Mouse (Mus musculus): ENCODE data around the gene Smyd3.
A peak's percentile ranks its signal among the peaks of the same experiment; 100 is the strongest.

The Smyd3 gene

DNA sequence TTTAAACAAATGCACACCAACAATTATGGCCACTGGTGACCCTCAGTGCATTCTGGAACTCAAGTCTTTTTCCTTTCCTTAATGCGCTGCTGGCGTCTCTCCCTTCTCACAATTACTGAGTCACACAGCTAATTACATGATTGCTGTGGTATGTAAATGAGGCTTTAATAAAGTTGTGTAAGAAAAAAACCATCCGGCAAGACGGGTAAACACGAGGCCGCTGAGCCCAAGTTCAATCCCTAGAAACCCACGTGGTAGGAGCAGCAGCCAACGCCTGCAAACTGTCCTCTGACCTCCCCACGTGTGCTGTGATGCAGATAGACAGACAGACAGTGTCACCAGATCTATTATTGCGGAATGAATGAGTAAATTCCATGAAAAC, 58.9 kb downstream of the Smyd3 start:
- DNase-seq (ENCODE audit: low read depth, low spot score): no peak

DNA sequence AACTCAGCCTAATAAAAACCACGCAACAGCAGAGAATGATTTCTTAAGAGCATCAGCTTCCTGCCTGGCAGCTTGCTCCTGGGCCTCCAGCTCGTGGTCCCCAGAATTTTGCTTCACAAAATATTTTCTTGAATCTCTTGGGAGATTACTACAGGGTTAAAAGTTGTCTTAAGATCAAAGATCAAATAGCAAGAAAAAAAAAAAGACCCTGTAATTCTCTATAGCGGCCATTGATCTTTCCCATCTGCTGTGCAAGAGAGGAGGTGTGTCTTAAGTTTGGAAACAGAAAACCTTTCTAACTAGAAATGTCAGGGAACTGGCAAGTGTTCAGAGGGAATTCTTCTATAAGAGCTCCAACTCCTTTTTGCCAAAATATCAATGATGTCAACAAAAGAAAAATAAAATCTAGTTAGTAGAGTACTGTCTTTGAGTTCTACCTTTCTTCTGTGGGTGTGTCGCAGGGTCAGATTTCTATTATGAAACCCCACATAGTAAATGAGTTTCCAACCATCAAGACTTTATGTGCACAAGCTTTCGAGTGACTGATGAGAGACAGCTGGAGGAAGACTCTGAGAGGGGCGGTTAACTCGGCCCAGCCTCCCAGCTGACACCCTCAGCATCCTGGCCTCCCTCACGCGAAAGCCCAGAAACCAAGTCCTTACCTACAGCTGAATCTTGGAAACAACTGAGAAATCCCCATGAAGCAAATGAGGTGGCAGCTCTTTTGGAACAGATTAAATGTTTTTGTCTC, 59.4 kb downstream of the Smyd3 start:
- no peak for DNase-seq (ENCODE audit: low read depth, low spot score)

DNA sequence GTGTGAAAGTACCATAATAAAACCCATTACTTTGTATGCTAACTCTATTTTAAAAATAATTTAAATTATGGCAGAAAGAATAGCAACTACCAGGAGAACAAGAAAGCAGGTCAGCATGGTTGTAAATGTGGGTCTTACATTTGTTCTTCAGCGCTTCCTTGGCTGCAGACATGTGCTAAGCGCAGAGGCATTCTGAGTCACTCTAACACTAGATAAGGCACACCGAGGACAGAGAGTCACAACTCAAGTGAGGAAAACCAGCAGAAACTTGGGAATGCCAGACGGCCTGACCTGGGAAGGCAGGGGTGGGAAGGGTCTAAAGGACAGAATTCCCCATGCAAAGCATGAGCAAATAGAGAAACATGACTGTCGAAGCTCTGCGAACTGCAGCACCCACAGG, 63.2 kb downstream of the Smyd3 start:
- DNase-seq (ENCODE audit: low read depth, low spot score): no peak

DNA sequence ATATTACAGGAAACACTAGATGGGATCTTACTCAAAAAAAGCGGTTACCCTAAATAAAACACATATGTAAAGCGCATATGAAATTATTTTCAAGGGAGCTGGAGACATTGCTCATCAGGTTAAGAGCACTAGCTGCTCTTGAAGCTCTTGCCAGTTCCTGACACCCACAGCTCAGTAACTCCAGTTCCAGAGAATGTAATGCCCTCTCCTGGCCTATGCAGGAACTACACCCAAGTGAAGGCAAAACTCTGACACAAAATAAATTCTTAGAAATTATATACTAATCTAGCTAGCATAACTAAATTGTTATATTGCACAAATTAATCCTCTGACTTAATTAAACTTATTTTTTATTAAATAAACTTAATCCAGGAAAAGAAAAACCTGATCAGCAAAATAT, 66.6 kb downstream of the Smyd3 start:
- DNase-seq (ENCODE audit: low read depth, low spot score): no peak

DNA sequence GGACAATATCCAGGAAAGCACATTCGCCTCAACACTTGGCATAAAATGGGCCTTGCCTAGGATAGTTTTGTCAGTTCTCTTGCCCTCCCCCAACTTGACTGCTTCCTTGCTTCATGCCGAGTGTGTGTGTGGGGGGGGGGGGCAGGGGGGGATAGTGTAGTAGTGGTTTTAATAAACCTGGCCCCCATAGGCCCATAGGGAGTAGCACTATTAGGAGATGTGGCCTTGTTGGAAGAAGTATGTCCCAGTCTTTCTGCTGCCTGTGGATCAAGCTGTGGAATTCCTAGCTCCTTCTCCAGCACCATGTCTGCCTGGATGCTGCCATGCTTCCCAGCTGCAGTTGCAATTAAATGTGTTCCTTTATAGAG, 71.0 kb downstream of the Smyd3 start:
- no peak for DNase-seq (ENCODE audit: low read depth, low spot score)

DNA sequence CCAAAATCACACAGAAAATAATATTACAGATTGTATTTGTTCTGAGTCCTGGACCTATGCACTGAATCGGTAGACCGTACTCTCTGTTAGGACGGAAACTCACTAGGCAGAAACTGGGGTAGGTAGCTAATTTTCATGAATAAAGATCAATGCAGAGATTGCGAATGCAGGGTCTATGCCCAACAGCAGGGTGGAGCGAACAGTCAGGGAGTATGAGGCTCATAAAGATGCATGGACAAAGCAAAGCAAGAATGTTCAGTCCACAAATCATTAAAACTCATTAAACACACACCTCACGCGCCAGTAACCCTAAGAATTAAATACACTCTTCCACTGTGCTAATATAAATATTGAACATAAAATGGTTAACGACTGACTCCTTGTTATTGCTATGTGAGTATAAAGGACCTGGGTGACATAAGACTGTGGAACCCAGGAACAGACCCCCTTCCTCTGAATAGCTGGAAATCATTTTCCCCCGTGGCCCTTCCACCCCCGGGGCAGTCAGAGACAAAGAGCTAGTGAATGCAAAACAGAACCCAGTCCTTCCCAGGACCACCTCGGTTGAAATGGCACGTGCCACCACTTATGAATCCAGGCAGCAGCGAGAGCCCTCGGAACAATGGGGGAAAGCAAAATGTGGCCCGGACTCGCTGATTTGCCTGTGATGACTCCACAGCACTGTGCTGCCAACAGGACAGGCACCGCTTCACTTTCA, 71.6 kb downstream of the Smyd3 start:
- DNase-seq (ENCODE audit: low read depth, low spot score): peak; percentile 43

DNA sequence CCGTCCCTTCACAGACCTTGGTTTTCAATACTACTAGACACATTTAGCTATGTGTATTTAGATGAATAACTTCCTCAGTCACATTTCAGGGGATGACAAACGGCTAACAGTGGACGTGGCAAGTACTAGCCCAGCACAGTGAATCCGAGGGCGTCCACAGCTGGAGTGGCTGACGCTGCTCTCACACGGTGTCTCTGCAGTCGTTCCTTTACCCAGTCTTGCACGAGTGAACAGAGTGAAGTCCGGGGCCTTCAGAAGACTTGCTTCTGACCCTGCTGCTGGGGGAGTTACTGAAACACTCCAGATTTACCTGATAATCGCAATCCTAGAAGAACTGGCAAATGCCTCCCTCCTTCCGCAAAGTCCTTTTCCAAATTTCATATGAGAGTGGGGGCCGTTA, 74.0 kb downstream of the Smyd3 start:
- no peak for DNase-seq (ENCODE audit: low read depth, low spot score)

DNA sequence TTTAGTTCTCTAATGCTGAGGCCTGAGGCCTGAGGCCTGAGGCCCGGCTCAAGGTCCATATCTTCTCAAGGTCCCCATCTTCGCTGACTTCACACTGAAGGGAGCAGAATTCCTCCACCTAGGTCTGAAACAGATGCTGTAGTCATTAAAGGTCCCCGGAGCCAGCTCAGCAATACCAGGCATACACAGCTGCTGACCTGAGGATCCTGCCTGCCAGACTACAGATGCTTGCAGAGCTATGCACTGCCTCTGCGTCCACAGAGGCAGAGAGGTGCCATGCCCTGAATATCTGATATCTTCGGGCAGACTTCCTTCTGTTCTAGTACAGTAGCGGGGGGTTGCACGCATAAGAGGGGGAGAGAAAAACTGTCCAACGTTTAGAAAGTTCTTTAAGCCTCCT, 74.4 kb downstream of the Smyd3 start:
- no peak for DNase-seq (ENCODE audit: low read depth, low spot score)

DNA sequence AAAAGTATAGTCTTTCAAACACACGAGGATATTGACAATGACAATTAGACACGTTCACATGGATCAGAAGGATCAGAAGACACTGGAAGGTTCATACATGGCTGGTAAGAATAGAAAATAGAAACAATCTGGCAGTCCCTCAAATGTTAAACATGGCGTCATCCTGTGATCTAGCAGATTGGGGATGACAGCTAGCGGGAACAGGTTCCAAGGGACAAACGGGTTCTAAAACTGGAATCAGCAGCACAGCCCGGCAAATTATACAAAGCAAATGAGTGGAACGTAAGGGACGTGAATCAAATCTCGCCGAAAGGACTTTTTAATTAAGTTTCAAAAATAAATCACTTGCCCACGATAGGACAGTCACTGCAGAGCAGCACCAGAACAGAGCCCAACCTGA, 81.2 kb downstream of the Smyd3 start:
- no peak for DNase-seq (ENCODE audit: low read depth, low spot score)

DNA sequence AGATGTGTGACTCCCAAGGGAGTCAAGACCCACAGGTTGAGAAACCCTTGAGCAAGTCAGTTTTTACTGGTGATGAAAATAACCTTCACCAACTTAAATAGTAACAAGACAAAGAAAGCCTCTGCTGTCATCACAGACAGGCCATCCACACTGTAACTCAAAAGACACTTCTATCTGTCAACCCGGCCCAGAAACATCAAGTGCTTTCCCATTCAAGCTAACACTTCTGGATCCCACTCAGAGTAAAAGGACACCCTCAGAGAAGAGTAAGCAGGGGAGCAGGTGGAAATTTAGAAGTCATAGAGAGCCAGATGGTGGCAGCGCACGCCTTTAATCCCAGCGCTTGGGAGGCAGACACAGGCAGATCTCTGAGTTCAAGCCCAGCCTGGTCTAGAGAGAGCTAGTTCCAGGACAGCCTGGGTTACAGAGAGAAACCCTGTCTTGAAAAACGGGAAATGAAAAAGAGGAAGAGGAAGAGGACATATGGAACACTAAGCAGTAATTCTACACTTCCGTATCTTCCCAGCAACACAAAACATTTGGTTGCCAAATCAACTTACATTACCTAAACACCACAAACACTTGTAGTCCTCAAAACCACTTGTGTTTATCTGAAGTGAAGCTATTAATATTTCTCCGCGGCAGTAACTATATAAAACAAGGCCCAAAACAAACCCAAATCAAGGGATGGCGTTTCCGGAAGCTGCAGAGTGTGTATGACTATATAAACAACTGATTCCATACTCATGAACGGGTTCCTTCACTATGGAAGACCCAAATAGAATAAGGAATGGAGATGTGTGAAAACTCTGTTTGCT, 83.2 kb downstream of the Smyd3 start:
- no peak for DNase-seq (ENCODE audit: low read depth, low spot score)

DNA sequence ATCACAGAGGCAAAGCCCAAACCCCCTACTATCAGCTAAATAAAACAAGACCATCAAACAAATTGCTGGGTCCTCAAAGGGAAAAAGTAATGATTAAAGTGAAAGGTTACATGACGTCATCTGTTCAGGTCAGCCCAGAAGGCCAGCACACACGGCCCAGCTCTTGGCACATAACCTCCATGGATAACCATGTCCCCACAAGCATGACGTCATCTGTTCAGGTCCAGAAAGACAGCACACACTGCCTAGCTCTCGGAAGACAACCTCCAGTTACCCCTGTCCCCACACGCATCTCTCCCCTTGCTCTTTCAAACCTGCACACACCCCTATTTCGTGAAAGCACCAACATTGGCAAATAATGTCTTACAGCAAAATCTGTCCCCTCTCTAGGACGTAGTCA, 84.0 kb downstream of the Smyd3 start:
- no peak for DNase-seq (ENCODE audit: low read depth, low spot score)

DNA sequence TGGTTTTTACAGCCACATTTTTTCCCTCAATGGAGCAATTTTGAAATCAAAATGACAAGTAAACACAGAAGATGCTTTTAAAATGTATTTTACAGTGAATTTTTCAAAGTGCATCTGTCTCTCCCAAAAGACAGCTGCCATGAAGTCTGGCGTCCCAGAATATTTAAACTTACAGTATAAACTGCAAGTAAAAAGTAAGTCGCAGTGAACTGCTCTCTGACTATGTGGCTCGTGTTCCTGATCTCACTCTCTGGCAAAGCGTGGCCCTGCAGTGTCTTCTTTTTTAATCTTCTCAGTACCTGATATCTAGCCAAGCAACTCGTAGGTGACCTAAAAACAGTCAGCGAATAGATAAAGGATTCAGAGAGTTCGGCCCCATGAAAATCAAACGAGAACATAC, 84.5 kb downstream of the Smyd3 start:
- no peak for DNase-seq (ENCODE audit: low read depth, low spot score)

DNA sequence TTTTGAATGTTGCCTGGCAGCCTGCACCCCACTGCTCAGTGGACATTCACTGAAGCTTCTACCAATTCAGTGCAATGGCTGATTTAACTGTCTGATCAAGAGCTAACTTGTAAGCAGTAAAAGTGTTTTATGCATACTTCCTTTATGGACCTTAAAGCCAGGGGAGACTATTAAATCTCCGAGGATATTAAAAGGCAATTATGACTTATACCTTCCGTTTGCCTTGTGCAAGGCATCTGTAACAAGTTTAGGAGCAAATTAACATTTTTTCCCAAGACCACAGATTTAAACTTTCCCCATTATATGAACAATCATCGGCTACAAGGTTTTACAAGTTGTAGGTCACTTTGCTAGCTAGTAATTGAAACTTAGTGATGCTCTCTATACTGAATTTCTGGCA, 87.8 kb downstream of the Smyd3 start:
- no peak for DNase-seq (ENCODE audit: low read depth, low spot score)

DNA sequence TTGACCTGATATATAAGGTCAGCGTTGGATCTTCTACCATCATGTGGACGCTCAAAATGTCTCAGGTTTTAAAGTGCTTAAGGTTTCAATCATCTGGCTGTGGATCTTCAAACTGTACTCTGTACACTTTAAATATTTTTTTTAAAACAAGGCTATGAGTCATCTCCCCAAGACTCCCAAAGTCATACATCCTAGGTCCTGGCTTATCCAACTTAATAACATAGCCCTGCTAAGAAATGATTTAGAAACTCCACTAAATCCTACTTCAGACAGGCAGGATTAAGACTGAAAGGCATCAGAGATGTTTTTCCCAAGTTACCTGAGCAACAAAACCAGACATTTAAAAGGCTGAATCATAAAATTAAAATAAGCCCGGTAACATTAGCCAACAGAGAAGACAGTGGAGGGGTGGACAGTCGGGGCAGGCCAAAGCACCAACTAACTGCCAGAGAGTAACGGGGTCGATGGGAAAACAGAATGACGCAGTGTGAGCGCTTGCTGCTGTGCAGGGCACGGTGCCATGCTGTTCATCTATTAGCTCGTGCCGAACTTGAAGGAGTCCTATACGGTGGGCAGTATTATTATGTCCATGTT, 92.9 kb downstream of the Smyd3 start:
- DNase-seq (ENCODE audit: low read depth, low spot score): no peak

DNA sequence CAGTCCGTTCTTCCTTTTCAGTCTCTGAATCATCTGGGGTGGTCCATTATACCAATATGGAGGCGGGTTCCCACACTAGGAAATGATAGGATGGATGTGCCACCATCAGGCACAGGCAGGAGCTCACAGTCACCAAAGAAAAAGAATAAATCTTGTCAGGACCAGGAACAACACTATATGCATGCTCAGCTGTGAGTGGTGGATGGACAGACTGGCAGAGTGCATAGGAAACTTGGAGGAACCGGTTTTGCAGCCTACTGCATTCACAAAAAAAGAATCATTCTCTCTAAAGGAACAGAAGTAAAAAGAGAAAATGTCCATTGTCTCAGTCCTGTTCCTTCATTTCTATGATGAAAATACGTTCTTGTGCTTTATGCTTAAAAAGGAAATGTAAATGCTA, 98.8 kb downstream of the Smyd3 start:
- no peak for DNase-seq (ENCODE audit: low read depth, low spot score)

DNA sequence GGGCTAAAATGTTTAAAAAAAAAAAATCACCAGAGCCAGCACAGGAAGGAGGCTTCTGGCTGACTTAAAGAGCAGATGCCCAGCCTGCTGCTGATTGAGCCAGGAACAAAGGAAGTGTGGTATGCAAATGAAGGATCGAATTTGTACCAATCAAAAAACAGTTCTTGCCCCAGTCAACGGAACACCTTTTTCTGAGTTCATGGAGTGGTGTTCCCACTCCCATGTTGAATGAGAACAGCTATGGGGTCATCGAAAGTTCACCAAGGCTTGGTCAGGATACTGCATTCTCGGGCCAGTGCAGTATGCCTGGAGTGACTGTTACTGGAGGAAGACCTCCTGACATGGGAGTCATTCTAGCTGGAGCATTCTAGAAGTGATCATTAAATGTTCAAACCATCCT, 109.8 kb downstream of the Smyd3 start:
- no peak for DNase-seq (ENCODE audit: low read depth, low spot score)

DNA sequence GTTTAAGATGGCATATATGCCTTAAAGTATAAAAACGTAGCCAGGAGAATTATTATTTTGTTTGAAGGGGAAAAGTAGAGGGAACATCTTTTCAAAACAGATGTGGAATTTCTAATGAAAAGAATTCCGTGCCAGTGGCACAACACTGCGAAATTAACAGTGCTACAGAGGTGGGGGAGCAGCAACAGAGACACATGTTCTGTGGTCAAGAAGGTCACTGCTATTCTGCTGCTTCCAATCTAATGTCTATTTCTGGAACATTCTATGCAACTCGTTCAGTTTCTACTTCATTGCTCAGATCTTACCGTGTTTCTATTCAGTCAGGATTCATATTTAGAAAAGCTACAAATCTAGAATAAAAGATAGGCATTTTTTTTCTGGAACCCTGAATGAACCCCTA, 117.0 kb downstream of the Smyd3 start:
- no peak for DNase-seq (ENCODE audit: low read depth, low spot score)

DNA sequence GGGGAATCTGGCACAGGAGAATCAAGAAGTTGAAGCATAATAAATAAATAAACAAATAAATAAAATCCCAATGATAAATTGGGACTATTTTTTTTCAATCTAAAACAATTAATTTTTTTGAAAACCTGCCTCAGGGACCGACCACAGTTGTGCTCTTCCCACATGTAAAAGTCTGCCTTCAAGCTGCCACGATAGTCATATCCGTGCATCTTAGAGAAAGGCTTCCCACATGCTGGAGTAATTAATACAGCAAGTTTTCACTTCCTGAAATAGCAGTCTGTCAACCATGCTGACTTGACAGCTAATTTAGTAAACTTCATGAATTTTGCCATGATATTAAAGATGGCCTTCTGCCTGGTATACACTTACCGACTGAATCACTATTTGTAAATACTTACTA, 119.2 kb downstream of the Smyd3 start:
- DNase-seq (ENCODE audit: low read depth, low spot score): no peak

DNA sequence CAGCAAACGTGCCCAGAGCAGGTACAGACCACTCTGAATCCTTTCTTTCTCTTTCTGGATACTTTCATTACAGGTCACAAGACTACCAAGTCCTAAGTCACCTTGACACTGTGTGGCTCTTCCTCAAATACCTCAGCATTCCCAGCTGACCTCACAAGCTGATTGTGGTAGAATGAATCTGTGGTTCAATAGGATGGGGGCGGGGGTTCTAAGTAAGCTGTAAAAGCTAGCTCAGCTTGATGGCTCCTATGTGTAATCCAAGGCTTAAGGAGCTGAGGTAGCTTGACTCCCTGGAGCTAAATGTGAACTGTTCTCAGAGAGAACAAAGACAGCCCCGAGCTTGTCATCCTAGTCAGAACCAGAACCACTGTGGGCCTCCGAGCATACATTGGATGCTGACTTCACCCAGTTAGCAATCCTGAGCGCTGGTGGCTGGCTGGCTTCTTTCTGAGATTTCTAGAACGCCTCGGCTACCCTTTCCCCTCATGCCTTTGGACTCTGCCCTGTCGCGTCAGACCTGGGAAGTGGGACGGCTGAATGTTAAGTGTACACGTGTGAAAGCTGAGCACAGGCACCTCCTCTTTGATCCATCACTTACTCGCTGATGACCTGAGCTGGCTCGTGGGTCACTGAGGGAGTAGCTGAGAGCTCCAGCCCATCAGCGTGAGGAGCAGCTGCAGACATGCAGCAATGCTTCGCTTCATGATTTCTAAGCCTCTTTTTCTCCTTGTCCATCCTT, 131.4 kb downstream of the Smyd3 start:
- DNase-seq (ENCODE audit: low read depth, low spot score): no peak

DNA sequence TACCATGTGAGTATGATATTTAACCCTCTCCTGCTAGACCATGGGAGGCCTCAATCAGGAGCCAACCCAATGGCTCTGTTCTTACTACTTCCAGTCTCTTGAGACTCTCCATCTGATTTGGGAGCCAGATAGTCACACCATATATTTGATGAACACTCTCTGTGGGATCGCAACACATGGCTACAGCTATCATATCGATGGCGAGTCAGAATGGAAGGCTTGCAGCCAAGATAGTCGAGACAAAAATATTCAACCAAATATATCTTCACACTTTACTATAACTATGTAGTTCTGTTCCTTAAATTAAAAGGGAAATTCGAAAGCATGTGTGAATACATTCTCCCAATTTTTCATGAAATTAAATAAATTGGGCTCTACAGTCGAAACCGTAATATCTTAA, 132.2 kb downstream of the Smyd3 start:
- no peak for DNase-seq (ENCODE audit: low read depth, low spot score)

DNA sequence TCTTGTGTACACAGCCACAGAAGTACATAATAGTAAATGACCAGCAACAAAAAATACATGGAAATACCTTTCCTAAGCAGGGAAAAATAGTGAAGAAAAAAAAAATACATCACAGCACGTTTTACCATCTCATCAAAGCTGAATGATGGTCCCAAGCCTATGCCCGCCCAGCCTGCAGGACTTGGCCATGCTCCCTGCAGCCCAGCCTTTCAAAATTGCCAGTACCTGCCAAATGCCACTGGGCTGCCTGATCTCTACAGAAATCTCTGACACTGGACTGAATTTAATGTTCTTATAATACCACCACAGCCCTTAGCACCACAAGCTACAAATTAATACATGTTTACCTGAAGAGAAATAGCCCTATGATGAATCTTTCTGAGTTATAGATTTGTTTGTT, 133.5 kb downstream of the Smyd3 start:
- no peak for DNase-seq (ENCODE audit: low read depth, low spot score)

DNA sequence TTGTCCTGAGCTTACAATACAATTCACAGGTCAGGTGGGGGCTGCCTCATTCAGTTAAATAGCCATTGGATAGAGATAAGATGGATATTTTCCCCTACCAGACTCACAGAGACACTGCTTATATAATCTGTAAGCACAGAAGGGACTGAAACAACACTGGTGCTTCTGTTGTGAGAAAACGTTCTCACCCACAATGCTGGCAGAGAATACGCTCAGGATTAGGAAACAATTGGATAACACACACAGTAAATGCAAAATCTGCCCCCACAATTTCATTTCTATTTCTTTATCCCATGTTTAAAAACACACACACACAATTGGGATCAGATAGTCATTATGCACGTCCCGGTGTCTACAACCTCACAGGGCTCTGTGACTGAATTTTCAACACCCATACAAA, 139.7 kb downstream of the Smyd3 start:
- DNase-seq (ENCODE audit: low read depth, low spot score): no peak
